Comparison of ENCODE assay signal across 26 mouse cellular contexts in genomic region chr10:76764927-76765326, GRCm38 (mm10). TPM values are rescaled to one million over a fixed set of nuclear protein-coding genes. Genes with fewer than 3 reads are reported as not detected.
DNase-seq lines count a peak whose midpoint lies in the region; ATAC-seq lines count a peak whose summit lies in the region.
"Had no signal": no experiment of that assay in that cellular context is flagged by ENCODE, and none has a peak within 500 bp of the region (broad histone marks: within the 10 kb centered on the region; RNA-seq: fewer than 3 reads in every experiment).

No protein-coding gene starts in this region.

- DNase-seq in heart, adult 11 months: peak; percentile 53
- DNase-seq in heart, postnatal 14 days: no peak
- peak; percentile 5 for DNase-seq in midbrain, embryonic 10.5 days (ENCODE audit: low spot score)
- peak; percentile 7 for DNase-seq in urinary bladder, postnatal 10 days (ENCODE audit: low spot score)
- no peak for DNase-seq in urinary bladder, postnatal 36 days (ENCODE audit: low spot score in 2 of 2)
- peak; percentile 20 for DNase-seq in limb, embryonic 10.5 days (ENCODE audit: low spot score)
- DNase-seq: adrenal gland, postnatal 10 days; adrenal gland, postnatal 36 days; B cell, adult 2 months; cerebellum, adult 18-20 months; cerebellum, adult 9-10 months; cerebellum, postnatal 14 days; gastrocnemius, adult 2 months; gastrocnemius, postnatal 14 days; heart, adult 18-20 months; heart, postnatal 36 days had no signal

- no peaks in the 10 kb centered on the region for H3K4me1 ChIP-seq in midbrain, embryonic 10.5 days
- no peaks in the 10 kb centered on the region for H3K4me1 ChIP-seq in midbrain, embryonic 16.5 days (ENCODE audit: control insufficient read depth, insufficient read depth, low read length)
- no peaks in the 10 kb centered on the region for H3K4me1 ChIP-seq in limb, embryonic 10.5 days
- H3K4me1 ChIP-seq: embryonic facial prominence, embryonic 12.5 days; embryonic facial prominence, embryonic 15.5 days; forebrain, embryonic 13.5 days; hindbrain, embryonic 10.5 days; hindbrain, embryonic 13.5 days had no signal

- H3K9ac ChIP-seq in midbrain, embryonic 16.5 days (ENCODE audit: low read depth, low read length): no peak overlapping the region
- H3K9ac ChIP-seq: embryonic facial prominence, embryonic 12.5 days; embryonic facial prominence, embryonic 15.5 days; forebrain, embryonic 13.5 days; hindbrain, embryonic 13.5 days had no signal

- H3K4me3 ChIP-seq in midbrain, embryonic 10.5 days: no peak overlapping the region
- H3K4me3 ChIP-seq in midbrain, embryonic 16.5 days (ENCODE audit: low read depth, low read length): no peak overlapping the region
- no peak overlapping the region for H3K4me3 ChIP-seq in limb, embryonic 10.5 days
- H3K4me3 ChIP-seq: embryonic facial prominence, embryonic 12.5 days; embryonic facial prominence, embryonic 15.5 days; forebrain, embryonic 13.5 days; gastrocnemius, adult 2 months; hindbrain, embryonic 10.5 days; hindbrain, embryonic 13.5 days had no signal

- H3K36me3 ChIP-seq in midbrain, embryonic 10.5 days: peaks cover 59% of the 10 kb centered on the region
- H3K36me3 ChIP-seq in midbrain, embryonic 16.5 days (ENCODE audit: control insufficient read depth, insufficient read depth, low read length): 0 out of 2 replicates have a peak, but pooled peaks cover 2% of the 10 kb centered on the region
- H3K36me3 ChIP-seq in limb, embryonic 10.5 days: no peaks in the 10 kb centered on the region
- H3K36me3 ChIP-seq: embryonic facial prominence, embryonic 15.5 days; G1E had no signal

- H3K27ac ChIP-seq in midbrain, embryonic 10.5 days (replicated peaks): no peak overlapping the region
- no peak overlapping the region for H3K27ac ChIP-seq in midbrain, embryonic 16.5 days (ENCODE audit: low read length)
- H3K27ac ChIP-seq in limb, embryonic 10.5 days: no peak overlapping the region
- H3K27ac ChIP-seq: embryonic facial prominence, embryonic 12.5 days; embryonic facial prominence, embryonic 15.5 days; forebrain, embryonic 13.5 days; gastrocnemius, adult 2 months; hindbrain, embryonic 10.5 days; hindbrain, embryonic 13.5 days had no signal

- WGBS in midbrain, embryonic 10.5 days: 90% methylated on average over 4 of the region's 4 CpGs
- 92% methylated on average over 4 of the region's 4 CpGs for WGBS in midbrain, embryonic 16.5 days
- WGBS in limb, embryonic 10.5 days: 88% methylated on average over 4 of the region's 4 CpGs

- intact Hi-C loops in heart, postnatal 14 days (cut with DNase I): no loop called here

- no peaks in the 10 kb centered on the region for H3K27me3 ChIP-seq in midbrain, embryonic 10.5 days (ENCODE audit: low read depth, poor library complexity, severe bottlenecking)
- H3K27me3 ChIP-seq in midbrain, embryonic 16.5 days (ENCODE audit: control insufficient read depth, insufficient read depth, low read depth, low read length): no peaks in the 10 kb centered on the region
- no peaks in the 10 kb centered on the region for H3K27me3 ChIP-seq in limb, embryonic 10.5 days (ENCODE audit: low read depth, poor library complexity, severe bottlenecking)
- H3K27me3 ChIP-seq: embryonic facial prominence, embryonic 12.5 days; embryonic facial prominence, embryonic 15.5 days; forebrain, embryonic 13.5 days; hindbrain, embryonic 13.5 days; Patski had no signal

- no peak for ATAC-seq in midbrain, embryonic 16.5 days
- ATAC-seq: forebrain, embryonic 13.5 days; forebrain, embryonic 16.5 days; hindbrain, embryonic 16.5 days; Patski had no signal

- H3K9me3 ChIP-seq in midbrain, embryonic 10.5 days (replicated peaks): no peaks in the 10 kb centered on the region
- H3K9me3 ChIP-seq in midbrain, embryonic 16.5 days (replicated peaks; ENCODE audit: control insufficient read depth, low read length, poor library complexity, severe bottlenecking): no peaks in the 10 kb centered on the region
- no peaks in the 10 kb centered on the region for H3K9me3 ChIP-seq in limb, embryonic 10.5 days (replicated peaks)
- H3K9me3 ChIP-seq: embryonic facial prominence, embryonic 12.5 days; embryonic facial prominence, embryonic 15.5 days; forebrain, embryonic 13.5 days; G1E; hindbrain, embryonic 10.5 days; hindbrain, embryonic 13.5 days had no signal

- no peak overlapping the region for H3K4me2 ChIP-seq in midbrain, embryonic 16.5 days (ENCODE audit: low read length)
- H3K4me2 ChIP-seq: embryonic facial prominence, embryonic 12.5 days; embryonic facial prominence, embryonic 15.5 days; forebrain, embryonic 13.5 days; hindbrain, embryonic 13.5 days had no signal

RNA-seq across cellular contexts. Expression of gene Col6a1, which starts 39.0 kb away (rescaled TPM):
- total RNA-seq in heart, postnatal 14 days (2021): 100 to 1,000 TPM; 142 to 151 TPM
- polyA plus RNA-seq in midbrain, embryonic 10.5 days (2016; fragmentation: Nextera tagmentation; extraction: Ambion mirVana): 8.0 and 14.7 TPM in 2 replicates
- 14.0 and 17.0 TPM in 2 replicates for polyA plus RNA-seq in midbrain, embryonic 16.5 days (2015; fragmentation: Nextera tagmentation; extraction: Ambion mirVana)
- polyA plus RNA-seq in limb, embryonic 10.5 days (2016; fragmentation: Nextera tagmentation; extraction: Ambion mirVana): 4.1 and 7.8 TPM in 2 replicates
- polyA plus RNA-seq: G1E had no signal

Comparison
In these comparisons a context has a peak if more than half of its experiments do, and no peak if none do; other contexts are left out.
1. DNase-seq: peak in heart, adult 11 months (single experiment), midbrain, embryonic 10.5 days (single experiment), urinary bladder, postnatal 10 days (single experiment) and limb, embryonic 10.5 days (single experiment); none in heart, postnatal 14 days (0 of 2) and urinary bladder, postnatal 36 days (0 of 2).